18 mouse cellular contexts compared by ENCODE assay signal in the genomic region with DNA sequence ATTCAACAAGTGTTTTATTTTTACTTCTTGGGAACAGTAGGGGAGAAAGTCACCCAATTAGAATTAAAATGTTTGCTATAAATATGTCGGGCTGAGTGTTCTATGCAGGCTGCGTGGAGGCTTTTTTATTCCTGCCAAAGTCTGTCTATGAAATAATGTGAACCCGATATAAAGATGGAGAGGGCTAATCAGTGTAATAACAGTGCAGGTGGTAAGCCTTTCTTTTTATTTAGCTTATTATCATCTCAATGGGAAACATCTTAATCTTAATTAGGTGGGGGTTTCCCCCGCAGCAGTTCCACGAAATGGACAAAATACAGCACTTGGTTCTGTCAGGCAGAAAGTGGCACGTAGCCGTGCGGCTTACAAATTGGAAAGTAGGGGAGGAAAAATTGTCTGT.
"Had no signal": no experiment of that assay in that cellular context is flagged by ENCODE, and none has a peak within 500 bp of the region (broad histone marks: within the 10 kb centered on the region; RNA-seq: fewer than 3 reads in every experiment).

No protein-coding gene starts in this region.

- H3K36me3 ChIP-seq: midbrain, embryonic 10.5 days; midbrain, embryonic 13.5 days; neural tube, embryonic 13.5 days; neural tube, embryonic 15.5 days had no signal

- DNase-seq: lung, adult 18-20 months; lung, embryonic 14.5 days; lung, postnatal 10 days; lung, postnatal 4 days; retina, postnatal 1 day; right cerebral cortex, adult 18-20 months; right cerebral cortex, postnatal 25 days; right cerebral cortex, postnatal 4 days; spleen, adult 18-20 months; thymus, adult 18-20 months; thymus, postnatal 14 days; thymus, postnatal 36 days had no signal

- H3K9me3 ChIP-seq: midbrain, embryonic 10.5 days; midbrain, embryonic 13.5 days; neural tube, embryonic 13.5 days; neural tube, embryonic 15.5 days had no signal

- H3K27ac ChIP-seq: midbrain, embryonic 10.5 days; midbrain, embryonic 13.5 days; neural tube, embryonic 13.5 days; neural tube, embryonic 15.5 days had no signal

- ATAC-seq: midbrain, embryonic 13.5 days; midbrain, embryonic 16.5 days had no signal

- H3K4me2 ChIP-seq: lung, embryonic 14.5 days; midbrain, embryonic 13.5 days; neural tube, embryonic 13.5 days; neural tube, embryonic 15.5 days had no signal

- H3K4me3 ChIP-seq: midbrain, embryonic 10.5 days; midbrain, embryonic 13.5 days; myocyte; neural tube, embryonic 13.5 days; neural tube, embryonic 15.5 days had no signal

- H3K9ac ChIP-seq: lung, embryonic 14.5 days; midbrain, embryonic 13.5 days; neural tube, embryonic 13.5 days; neural tube, embryonic 15.5 days had no signal

- H3K27me3 ChIP-seq: midbrain, embryonic 13.5 days; neural tube, embryonic 13.5 days; neural tube, embryonic 15.5 days had no signal
